Mouse (Mus musculus) midbrain, embryonic 16.5 days (tissue): Measurements from ENCODE around the gene Topors. TPM values are rescaled to one million over a fixed set of nuclear protein-coding genes. Genes with fewer than 3 reads are reported as not detected.
"Not testable (repeated sequence)": the region's sequence is repeated elsewhere in the genome, so short reads cannot be mapped to it uniquely, and the experiment has no call there.

ENCODE experiments used
- ATAC-seq: fragments of 200-750 bp; cut with Nextera tagmentation; 2 replicates; pipeline ENCODE4 v1.8.0; 2017; ENCODE audit warnings: moderate TSS enrichment
- H3K27ac ChIP-seq: fragments of 300-500 bp; sonication (generic); 2 replicates; pipeline ENCODE4 v1.5.1; 2014; ENCODE audit warnings: mild to moderate bottlenecking, low read length, mixed read lengths
- H3K27me3 ChIP-seq: fragments of 300-500 bp; sonication (generic); 2 replicates; pipeline ENCODE4 v1.6.1; 2014; ENCODE audit warnings: low read depth, low read length, mixed read lengths; ENCODE audit not compliant: control insufficient read depth, insufficient read depth
- H3K36me3 ChIP-seq: fragments of 300-500 bp; sonication (generic); 2 replicates; pipeline ENCODE4 v1.6.1; 2014; ENCODE audit warnings: mild to moderate bottlenecking, low read length, moderate library complexity, mixed read lengths; ENCODE audit not compliant: control insufficient read depth, insufficient read depth
- H3K4me1 ChIP-seq: fragments of 300-500 bp; sonication (generic); 2 replicates; pipeline ENCODE4 v1.6.1; 2014; ENCODE audit warnings: mild to moderate bottlenecking, low read length, mixed read lengths; ENCODE audit not compliant: control insufficient read depth, insufficient read depth
- H3K4me2 ChIP-seq: fragments of 300-500 bp; sonication (generic); 2 replicates; pipeline ENCODE4 v1.6.1; 2014; ENCODE audit warnings: mild to moderate bottlenecking, low read length, mixed read lengths
- H3K4me3 ChIP-seq: fragments of 300-500 bp; sonication (generic); 2 replicates; pipeline ENCODE4 v1.5.1; 2014; ENCODE audit warnings: low read depth, mild to moderate bottlenecking, low read length, moderate library complexity, mixed read lengths
- H3K9ac ChIP-seq: fragments of 300-500 bp; sonication (generic); 2 replicates; pipeline ENCODE4 v1.6.1; 2014; ENCODE audit warnings: low read depth, low read length, mixed read lengths
- H3K9me3 ChIP-seq: fragments of 300-500 bp; sonication (generic); replicated peaks from 2 replicates; pipeline ENCODE4 v1.6.1; 2014; ENCODE audit warnings: mild to moderate bottlenecking, low read length, mixed read lengths; ENCODE audit not compliant: control insufficient read depth, poor library complexity, severe bottlenecking
- WGBS: fragments of 180-500 bp; shearing (Covaris S2); extraction: QIAGEN DNeasy Blood & Tissue Kit; methylation state at CpG from one replicate; pipeline ENCODE4 v1.1.7; 2014; 5-methylcytosine and 5-hydroxymethylcytosine counted together
- polyA plus RNA-seq: library from polyadenylated mRNA; unstranded; fragments of >200 nt; fragmentation: Nextera tagmentation; extraction: Ambion mirVana; gene quantifications from 2 replicates; pipeline ENCODE4 v1.2.1, GENCODE M21; 2015

The Topors gene
- polyA plus RNA-seq, 1 experiment from 2014 or later, result 28.6 TPM

- WGBS, result 76% methylated on average over 5 of the region's 5 CpGs
- H3K9ac ChIP-seq, result no peak overlapping the region
- no peaks in the 10 kb centered on the region for H3K36me3 ChIP-seq
- no peak overlapping the region for H3K4me2 ChIP-seq
- no peaks in the 10 kb centered on the region for H3K4me1 ChIP-seq
- no peaks in the 10 kb centered on the region for H3K27me3 ChIP-seq
- no peak overlapping the region for H3K4me3 ChIP-seq
- H3K27ac ChIP-seq, result no peak overlapping the region
- ATAC-seq, result no peak
- H3K9me3 ChIP-seq, result no peaks in the 10 kb centered on the region
Observed at GRCm38 (mm10) chr4:40299169-40299568, 29.5 kb upstream of the Topors start.

GRCm38 (mm10) chr4:40291511-40291910 is 21.9 kb upstream of the Topors start:
- H3K4me2 ChIP-seq, H3K4me1 ChIP-seq, H3K27me3 ChIP-seq, H3K36me3 ChIP-seq, H3K27ac ChIP-seq, H3K9me3 ChIP-seq, ATAC-seq, H3K9ac ChIP-seq, H3K4me3 ChIP-seq: not testable (repeated sequence)
- WGBS, result 92% methylated on average over 11 of the region's 11 CpGs

GRCm38 (mm10) chr4:40289046-40289445 is 19.4 kb upstream of the Topors start:
- no peak for ATAC-seq
- WGBS, result 94% methylated on average over 2 of the region's 2 CpGs
- H3K4me1 ChIP-seq, result no peaks in the 10 kb centered on the region
- H3K9ac ChIP-seq, result no peak overlapping the region
- H3K4me3 ChIP-seq, result no peak overlapping the region
- no peak overlapping the region for H3K4me2 ChIP-seq
- no peaks in the 10 kb centered on the region for H3K36me3 ChIP-seq
- no peaks in the 10 kb centered on the region for H3K27me3 ChIP-seq
- no peak overlapping the region for H3K27ac ChIP-seq
- H3K9me3 ChIP-seq, result no peaks in the 10 kb centered on the region

GRCm38 (mm10) chr4:40287415-40287814 is 17.8 kb upstream of the Topors start:
- H3K4me3 ChIP-seq, result no peak overlapping the region
- no peaks in the 10 kb centered on the region for H3K9me3 ChIP-seq
- no peak for ATAC-seq
- H3K27ac ChIP-seq, result no peak overlapping the region
- WGBS, result 80% methylated on average over 6 of the region's 6 CpGs
- H3K4me2 ChIP-seq, result no peak overlapping the region
- H3K36me3 ChIP-seq, result no peaks in the 10 kb centered on the region
- H3K27me3 ChIP-seq, result no peaks in the 10 kb centered on the region
- H3K4me1 ChIP-seq, result no peaks in the 10 kb centered on the region
- no peak overlapping the region for H3K9ac ChIP-seq

GRCm38 (mm10) chr4:40285582-40285981 is 15.9 kb upstream of the Topors start:
- H3K4me1 ChIP-seq, result no peaks in the 10 kb centered on the region
- ATAC-seq, result no peak
- WGBS, result 17% methylated on average over 4 of the region's 4 CpGs

GRCm38 (mm10) chr4:40279276-40279900 is 9.7 kb upstream of the Topors start, which contains the start of gene Ndufb6:
Ndufb6 (minus strand) TSS chr4:40279421.
- Histone ChIP-seq H3K4me3 (peak within 1 kb of the TSS; percentile 65), H3K4me2 (peak within 1 kb of the TSS; percentile 70), H3K4me1 (peaks cover 11% of the 10 kb centered on the region), H3K36me3 (no peaks in the 10 kb centered on the region), H3K9me3 (no peaks in the 10 kb centered on the region), H3K9ac (peak within 1 kb of the TSS; percentile 71), H3K27ac (peak within 1 kb of the TSS; percentile 43; the same call in 1 of the 2 replicates), H3K27me3 (no peaks in the 10 kb centered on the region)
- peak; percentile 96 for ATAC-seq
- under 1% methylated on average over 36 of the region's 36 CpGs for WGBS

More at GRCm38 (mm10) chr4:40285582-40285981, 15.9 kb upstream of the Topors start:
- Histone ChIP-seq H3K9me3 (no peaks in the 10 kb centered on the region), H3K4me3 (no peak overlapping the region), H3K27me3 (no peaks in the 10 kb centered on the region), H3K9ac (no peak overlapping the region), H3K4me2 (no peak overlapping the region), H3K27ac (no peak overlapping the region), H3K36me3 (no peaks in the 10 kb centered on the region)

- peak; percentile 74 for ATAC-seq
- WGBS, result under 1% methylated on average over 21 of the region's 21 CpGs
- H3K27ac ChIP-seq, result peak overlapping the region; percentile 8; the same call in 1 of the 2 replicates
Observed at GRCm38 (mm10) chr4:40278880-40279275, 9.2 kb upstream of the Topors start.

GRCm38 (mm10) chr4:40268835-40269234 is 815 bp downstream of the Topors start:
- WGBS, result under 1% methylated on average over 16 of the region's 16 CpGs
- no peaks in the 10 kb centered on the region for H3K27me3 ChIP-seq
- peak; percentile 20 for ATAC-seq
- H3K27ac ChIP-seq, result peak overlapping the region; percentile 97
- H3K4me3 ChIP-seq, result peak overlapping the region; percentile 86
- no peaks in the 10 kb centered on the region for H3K36me3 ChIP-seq
- peak overlapping the region; percentile 83 for H3K4me2 ChIP-seq
- H3K4me1 ChIP-seq, result peaks cover 20% of the 10 kb centered on the region
- no peaks in the 10 kb centered on the region for H3K9me3 ChIP-seq
- H3K9ac ChIP-seq, result peak overlapping the region; percentile 90

More at GRCm38 (mm10) chr4:40278880-40279275, 9.2 kb upstream of the Topors start:
- Histone ChIP-seq H3K27me3 (no peaks in the 10 kb centered on the region), H3K36me3 (no peaks in the 10 kb centered on the region), H3K4me2 (peak overlapping the region; percentile 62), H3K9ac (peak overlapping the region; percentile 71), H3K9me3 (no peaks in the 10 kb centered on the region), H3K4me3 (peak overlapping the region; percentile 65), H3K4me1 (peaks cover 11% of the 10 kb centered on the region)

- Histone ChIP-seq H3K4me3 (peak overlapping the region; percentile 86), H3K4me1 (peaks cover 20% of the 10 kb centered on the region), H3K9me3 (no peaks in the 10 kb centered on the region), H3K9ac (peak overlapping the region; percentile 90), H3K4me2 (peak overlapping the region; percentile 83), H3K36me3 (no peaks in the 10 kb centered on the region), H3K27ac (peak overlapping the region; percentile 97), H3K27me3 (no peaks in the 10 kb centered on the region)
- peak; percentile 81 for ATAC-seq
- WGBS, result 2% methylated on average over 48 of the region's 50 CpGs
Observed at GRCm38 (mm10) chr4:40268204-40268813, 1.3 kb downstream of the Topors start.
